Mouse (Mus musculus) MEL (cell line): ENCODE data around the gene Gclc. TPM values are rescaled to one million over a fixed set of nuclear protein-coding genes. Genes with fewer than 3 reads are reported as not detected.

ENCODE experiments used
- DNase-seq: peaks from one replicate; pipeline ENCODE4 v3.0.0; 2011; ENCODE audit warnings: low read depth, low spot score
- H3K27ac ChIP-seq: 2 replicates; pipeline ENCODE4 v1.5.1; 2012; ENCODE audit warnings: low read depth, mild to moderate bottlenecking, control low read depth, low read length, moderate library complexity; ENCODE audit not compliant: control insufficient read depth
- H3K27me3 ChIP-seq, 2 experiments: fragments of 150-350 bp in 1 of 2; sonication (generic) in 1 of 2; 2 replicates each; pipeline ENCODE4 v1.6.1; 2012; ENCODE audit warnings: low read length in 2 of 2, mild to moderate bottlenecking in 2 of 2, improper control_type of control experiment in 1 of 2, moderate library complexity in 1 of 2; ENCODE audit not compliant: insufficient read depth in 2 of 2, control insufficient read depth in 1 of 2
- H3K36me3 ChIP-seq, 2 experiments: 2 replicates each; pipeline ENCODE4 v1.6.1; 2012 to 2014; ENCODE audit warnings: low read length in 2 of 2, improper control_type of control experiment in 1 of 2, inconsistent platforms in 1 of 2, mild to moderate bottlenecking in 1 of 2; ENCODE audit not compliant: insufficient read depth in 2 of 2, control insufficient read depth in 1 of 2
- H3K4me1 ChIP-seq, 2 experiments: fragments of 150-350 bp in 1 of 2; sonication (generic) in 1 of 2; 2 replicates each; pipeline ENCODE4 v1.6.1; 2012; ENCODE audit warnings: low read length in 2 of 2, improper control_type of control experiment in 1 of 2, mild to moderate bottlenecking in 1 of 2; ENCODE audit not compliant: insufficient read depth in 2 of 2, control insufficient read depth in 1 of 2
- H3K4me3 ChIP-seq, 2 experiments: fragments of 150-350 bp in 1 of 2; sonication (generic) in 1 of 2; 2 replicates each; pipeline ENCODE4 v1.5.1; 2012; ENCODE audit warnings: low read depth in 2 of 2, low read length in 2 of 2, mild to moderate bottlenecking in 2 of 2, moderate library complexity in 2 of 2, control low read depth in 1 of 2, improper control_type of control experiment in 1 of 2; ENCODE audit not compliant: control insufficient read depth in 1 of 2, insufficient read depth in 1 of 2
- H3K79me2 ChIP-seq: 2 replicates; pipeline ENCODE4 v1.6.1; 2012; ENCODE audit warnings: mild to moderate bottlenecking, low read length, moderate library complexity; ENCODE audit not compliant: control insufficient read depth, poor library complexity, insufficient read depth
- H3K9ac ChIP-seq: 2 replicates; pipeline ENCODE4 v1.6.1; 2012; ENCODE audit warnings: low read depth, mild to moderate bottlenecking, control low read depth, low read length, moderate library complexity; ENCODE audit not compliant: control insufficient read depth, poor library complexity, severe bottlenecking
- H3K9me3 ChIP-seq: fragments of 150-350 bp; sonication (generic); replicated peaks from 2 replicates; pipeline ENCODE4 v1.6.1; 2012; ENCODE audit warnings: mild to moderate bottlenecking, low read length, improper control_type of control experiment, moderate library complexity; ENCODE audit not compliant: insufficient read depth
- ETS1 ChIP-seq: IDR thresholded peaks from 2 replicates; pipeline ENCODE4 v1.6.1; 2012; ENCODE audit warnings: low read depth, mild to moderate bottlenecking, inconsistent platforms, low read length, improper control_type of control experiment, moderate library complexity
- GABPA ChIP-seq: IDR thresholded peaks from 2 replicates; pipeline ENCODE4 v1.6.1; 2012; ENCODE audit warnings: low read depth, mild to moderate bottlenecking, inconsistent platforms, low read length, improper control_type of control experiment, moderate library complexity
- GATA1 ChIP-seq: IDR thresholded peaks from 2 replicates; pipeline ENCODE4 v1.6.1; 2011; ENCODE audit warnings: low read depth, low read length, improper control_type of control experiment
- HCFC1 ChIP-seq: IDR thresholded peaks from 2 replicates; pipeline ENCODE4 v1.6.1; 2012; ENCODE audit warnings: low read depth, mild to moderate bottlenecking, inconsistent platforms, low read length, improper control_type of control experiment, moderate library complexity
- KAT2A ChIP-seq: conservative IDR thresholded peaks from 2 replicates; pipeline ENCODE4 v1.6.1; 2012; ENCODE audit warnings: low read depth, low read length, improper control_type of control experiment, inconsistent platforms
- MAFK ChIP-seq: IDR thresholded peaks from 2 replicates; pipeline ENCODE4 v1.6.1; 2011; ENCODE audit warnings: low read depth, mild to moderate bottlenecking, low read length, improper control_type of control experiment, borderline replicate concordance
- MAX ChIP-seq: IDR thresholded peaks from 2 replicates; pipeline ENCODE4 v1.6.1; 2011; ENCODE audit warnings: low read length, improper control_type of control experiment
- MXI1 ChIP-seq: IDR thresholded peaks from 2 replicates; pipeline ENCODE4 v1.6.1; 2011; ENCODE audit warnings: mild to moderate bottlenecking, low read depth, low read length, improper control_type of control experiment
- MYB ChIP-seq: IDR thresholded peaks from 2 replicates; pipeline ENCODE4 v1.6.1; 2011; ENCODE audit warnings: mild to moderate bottlenecking, low read depth, low read length, improper control_type of control experiment
- POLR2AphosphoS2 ChIP-seq: IDR thresholded peaks from 2 replicates; pipeline ENCODE4 v1.6.1; 2011; ENCODE audit warnings: low read length, improper control_type of control experiment
- RCOR1 ChIP-seq: IDR thresholded peaks from 2 replicates; pipeline ENCODE4 v1.6.1; 2012; ENCODE audit warnings: low read depth, mild to moderate bottlenecking, inconsistent platforms, low read length, improper control_type of control experiment
- SMC3 ChIP-seq: IDR thresholded peaks from 2 replicates; pipeline ENCODE4 v1.6.1; 2011; ENCODE audit warnings: low read depth, low read length, improper control_type of control experiment
- TAL1 ChIP-seq: IDR thresholded peaks from 2 replicates; pipeline ENCODE4 v1.6.1; 2012; ENCODE audit warnings: mild to moderate bottlenecking, inconsistent platforms, low read length, moderate library complexity, mixed read lengths
- TBP ChIP-seq: IDR thresholded peaks from 2 replicates; pipeline ENCODE4 v1.8.0; 2011; ENCODE audit warnings: low read depth, low read length, improper control_type of control experiment
- USF2 ChIP-seq, 2 experiments: IDR thresholded peaks; 2 replicates each; pipeline ENCODE4 v1.6.1; 2011 to 2012; ENCODE audit warnings: improper control_type of control experiment in 2 of 2, low read length in 2 of 2, borderline replicate concordance in 1 of 2, inconsistent platforms in 1 of 2, low read depth in 1 of 2, mild to moderate bottlenecking in 1 of 2; ENCODE audit not compliant: insufficient read depth in 1 of 2
- ZKSCAN1 ChIP-seq: IDR thresholded peaks from 2 replicates; pipeline ENCODE4 v1.6.1; 2012; ENCODE audit warnings: low read depth, mild to moderate bottlenecking, inconsistent platforms, low read length, improper control_type of control experiment, moderate library complexity
- ZMIZ1 ChIP-seq: IDR thresholded peaks from 2 replicates; pipeline ENCODE4 v1.6.1; 2012; ENCODE audit warnings: low read depth, mild to moderate bottlenecking, inconsistent platforms, low read length, improper control_type of control experiment, moderate library complexity
- polyA plus RNA-seq, 2 experiments: library from polyadenylated mRNA; stranded (reverse) in 1 of 2; unstranded in 1 of 2; fragments of >175 nt in 1 of 2; fragments of >200 nt in 1 of 2; gene quantifications; 2 replicates each; pipeline versions ENCODE4 v1.2.1 to v1.2.4; 2012; ENCODE audit warnings: low replicate concordance in 2 of 2, low read depth in 1 of 2; ENCODE audit not compliant: insufficient read length in 2 of 2, insufficient read depth in 1 of 2, missing spikeins in 1 of 2
- total RNA-seq: library from RNA; depleted of rRNA; stranded (reverse); fragments of 300-350 nt; gene quantifications from 2 replicates; pipeline ENCODE4 v1.2.3, GENCODE M21; 2012; rRNA removed

Gene Gclc
- total and polyA plus RNA-seq, 3 experiments: 22.6 to 84.8 (median 50.4) TPM

GRCm38 (mm10) chr9:77835756-77836155, 81.4 kb downstream of the Gclc start:
- Histone ChIP-seq H3K9me3 (no peaks in the 10 kb centered on the region), H3K36me3 (peaks cover 0 to 13% of the 10 kb centered on the region in 2 experiments; a peak in 2 of 4 replicates), H3K4me3 (no peak overlapping the region), H3K79me2 (no peaks in the 10 kb centered on the region), H3K27ac (no peak overlapping the region), H3K4me1 (peaks cover 0 to 4% of the 10 kb centered on the region in 2 experiments; a peak in 1 of 4 replicates), H3K9ac (no peak overlapping the region), H3K27me3 (peaks cover under 1 to 3% of the 10 kb centered on the region in 2 experiments; a peak in 3 of 4 replicates)
- DNase-seq: peak; percentile 40
- TF ChIP-seq ZMIZ1: no peak

- Histone ChIP-seq H3K36me3 (peaks cover 0 to 13% of the 10 kb centered on the region in 2 experiments; a peak in 2 of 4 replicates), H3K4me1 (peaks cover 0 to 4% of the 10 kb centered on the region in 2 experiments; a peak in 1 of 4 replicates), H3K27me3 (peaks cover 4 to 6% of the 10 kb centered on the region in 2 experiments; a peak in 3 of 4 replicates), H3K4me3 (no peak overlapping the region), H3K27ac (no peak overlapping the region), H3K9ac (no peak overlapping the region), H3K9me3 (no peaks in the 10 kb centered on the region), H3K79me2 (no peaks in the 10 kb centered on the region)
- DNase-seq: no peak
- TF ChIP-seq MAX (no peak), SMC3 (no peak), KAT2A (no peak), TBP (no peak), HCFC1 (no peak), ZKSCAN1 (no peak), MAFK (no peak), GATA1 (no peak), USF2 (IDR thresholded peaks at IDR 0.05; ENCODE audit: borderline replicate concordance in 1 of 2, insufficient read depth in 1 of 2, low read depth in 1 of 2, low read length in 2 of 2) (no peak), MYB (no peak), RCOR1 (no peak), MXI1 (no peak), TAL1 (no peak), POLR2AphosphoS2 (no peak), ETS1 (no peak), GABPA (no peak)
Measured at GRCm38 (mm10) chr9:77838586-77838985, 84.3 kb downstream of the Gclc start.

Other genes starting within 250 kb of the Gclc start
- gene Lrrc1, start 209.7 kb upstream of the Gclc start, total RNA-seq: 5.3 and 5.7 TPM in 2 replicates
- gene Lrrc1, start 209.7 kb upstream of the Gclc start, polyA plus RNA-seq: 10 to 100 TPM in 1 of 2 experiments, not detected in 1; 12.1 TPM
- gene Klhl31, start 118.0 kb upstream of the Gclc start, total RNA-seq: not detected in 2 replicates
- gene Klhl31, start 118.0 kb upstream of the Gclc start, polyA plus RNA-seq: not detected
- gene Elovl5, start 162.8 kb downstream of the Gclc start, total RNA-seq: 58.3 and 61.7 TPM in 2 replicates
- gene Elovl5, start 162.8 kb downstream of the Gclc start, polyA plus RNA-seq: 10 to 100 TPM; 52.3 to 73.0 TPM